Mouse (Mus musculus): ENCODE measurements around the gene Tango6. TPM values are rescaled to one million over a fixed set of nuclear protein-coding genes. Genes with fewer than 3 reads are reported as not detected.

Gene Tango6
- total and polyA plus RNA-seq, 3 experiments, result 2.9 to 6.4 (median 4.5) TPM

DNA sequence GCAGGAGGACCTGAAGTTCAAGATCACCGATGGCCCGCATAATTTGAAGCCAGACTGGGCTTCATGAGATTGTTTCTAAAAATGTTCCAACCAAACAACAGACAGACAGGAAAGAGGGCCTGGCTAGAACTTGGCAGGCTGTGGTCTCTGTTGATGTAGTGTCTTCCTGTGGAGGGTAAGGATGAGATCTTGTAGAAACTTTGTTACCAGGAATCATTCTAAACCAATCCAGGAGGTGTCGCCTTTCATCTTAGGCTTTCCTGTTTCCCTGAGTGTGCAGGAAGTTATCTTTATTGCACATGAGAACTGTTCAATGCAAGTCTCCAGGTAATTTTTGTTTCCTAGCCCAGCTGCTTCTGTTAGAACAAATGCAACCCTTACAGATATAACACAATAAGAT, 30.9 kb upstream of the Tango6 start:
- in situ Hi-C loops (cut with MboI; ENCODE audit: low pct_ligation_motif_present, low pct_unique_long_range_greater_than_20kb, low sequenced_read_pairs), result no loop called here

GRCm38 (mm10) chr8:106656046-106656445, 26.8 kb upstream of the Tango6 start:
- H3K9me3 ChIP-seq (replicated peaks; ENCODE audit: low read length), result no peaks in the 10 kb centered on the region
- dilution Hi-C loops (cut with MboI; ENCODE audit: extremely low pct_ligation_motif_present, extremely low pct_unique_long_range_greater_than_20kb, low sequenced_read_pairs), result no loop called here
- no peak for DNase-seq (ENCODE audit: extremely low read depth)
- H3K4me3 ChIP-seq (replicated peaks in 1 of 3; ENCODE audit: low read depth in 2 of 3, low read length in 2 of 3, poor library complexity in 1 of 3), result no peak overlapping the region
- no peak overlapping the region for H3K27ac ChIP-seq (ENCODE audit: insufficient read depth, low read depth)
- TF ChIP-seq RCOR1 (conservative IDR thresholded peaks at IDR 0.05; ENCODE audit: low read depth, low read length) (no peak), GABPA (IDR thresholded peaks at IDR 0.05; ENCODE audit: insufficient replicate concordance, low read depth, low read length) (no peak), TBP (conservative IDR thresholded peaks at IDR 0.05; ENCODE audit: low read depth, low read length) (no peak), ZC3H11A (IDR thresholded peaks at IDR 0.05; ENCODE audit: low read depth, low read length) (no peak), RAD21 (IDR thresholded peaks at IDR 0.05; ENCODE audit: low read depth, low read length) (no peak), IRF4 (IDR thresholded peaks at IDR 0.05; ENCODE audit: low read depth, low read length) (no peak), SMC3 (IDR thresholded peaks at IDR 0.05; ENCODE audit: low read depth, low read length) (no peak), MAX (IDR thresholded peaks at IDR 0.05; ENCODE audit: low read length) (no peak), MAFK (IDR thresholded peaks at IDR 0.05; ENCODE audit: insufficient replicate concordance, low read length) (no peak), E2F4 (IDR thresholded peaks at IDR 0.05; ENCODE audit: insufficient replicate concordance, low read depth, low read length) (no peak), MAZ (IDR thresholded peaks at IDR 0.05; ENCODE audit: low read depth, low read length) (no peak), HCFC1 (IDR thresholded peaks at IDR 0.05; ENCODE audit: low read depth, low read length) (no peak)
- H3K9ac ChIP-seq (ENCODE audit: insufficient read depth, low read depth), result no peak overlapping the region
- no peaks in the 10 kb centered on the region for H3K36me3 ChIP-seq (replicated peaks in 1 of 2; ENCODE audit: control insufficient read depth in 1 of 2, insufficient read depth in 1 of 2, low read length in 1 of 2)
- no peaks in the 10 kb centered on the region for H3K79me2 ChIP-seq (replicated peaks; ENCODE audit: control insufficient read depth, extremely low read depth, insufficient read depth, poor library complexity, severe bottlenecking)
- peaks cover 0 to 5% of the 10 kb centered on the region in 2 experiments; a peak in 2 of 4 replicates for H3K4me1 ChIP-seq (ENCODE audit: control insufficient read depth in 1 of 2, insufficient read depth in 2 of 2)
- H3K4me2 ChIP-seq (ENCODE audit: insufficient read depth, low read depth, poor library complexity, severe bottlenecking), result no peak overlapping the region
- in situ Hi-C loops (cut with MboI; ENCODE audit: low pct_ligation_motif_present, low pct_unique_long_range_greater_than_20kb, low sequenced_read_pairs), result no loop called here
- no peaks in the 10 kb centered on the region for H3K27me3 ChIP-seq (replicated peaks)

More for the DNA sequence above, 30.9 kb upstream of the Tango6 start:
- DNase-seq (ENCODE audit: extremely low read depth), result no peak
- TF ChIP-seq ZMIZ1 (IDR thresholded peaks at IDR 0.05; ENCODE audit: low read depth, low read length) (no peak), IRF4 (IDR thresholded peaks at IDR 0.05; ENCODE audit: low read depth, low read length) (no peak), JUN (IDR thresholded peaks at IDR 0.05; ENCODE audit: insufficient read depth, low read depth, low read length) (no peak), PAX5 (IDR thresholded peaks at IDR 0.05; ENCODE audit: low read length) (no peak), UBTF (IDR thresholded peaks at IDR 0.05; ENCODE audit: low read depth, low read length) (no peak), CHD1 (IDR thresholded peaks at IDR 0.05; ENCODE audit: low read depth, low read length) (no peak), BHLHE40 (IDR thresholded peaks at IDR 0.05; ENCODE audit: low read depth, low read length) (no peak), RAD21 (IDR thresholded peaks at IDR 0.05; ENCODE audit: low read depth, low read length) (no peak), POLR2A (IDR thresholded peaks at IDR 0.05; ENCODE audit: low read depth, low read length) (no peak), ZKSCAN1 (IDR thresholded peaks at IDR 0.05; ENCODE audit: borderline replicate concordance, low read depth, low read length) (no peak), TCF12 (IDR thresholded peaks at IDR 0.05; ENCODE audit: low read depth, low read length) (no peak), TBP (conservative IDR thresholded peaks at IDR 0.05; ENCODE audit: low read depth, low read length) (no peak), NELFE (IDR thresholded peaks at IDR 0.05; ENCODE audit: low read depth, low read length) (no peak), USF2 (conservative IDR thresholded peaks at IDR 0.05; ENCODE audit: low read depth, low read length) (no peak), MAX (IDR thresholded peaks at IDR 0.05; ENCODE audit: low read length) (no peak)
- Histone ChIP-seq H3K4me3 (replicated peaks in 1 of 3; ENCODE audit: low read depth in 2 of 3, low read length in 2 of 3, poor library complexity in 1 of 3) (no peak overlapping the region), H3K9me3 (replicated peaks; ENCODE audit: low read length) (no peaks in the 10 kb centered on the region), H3K79me2 (replicated peaks; ENCODE audit: control insufficient read depth, extremely low read depth, insufficient read depth, poor library complexity, severe bottlenecking) (no peaks in the 10 kb centered on the region), H3K36me3 (replicated peaks in 1 of 2; ENCODE audit: control insufficient read depth in 1 of 2, insufficient read depth in 1 of 2, low read length in 1 of 2) (no peaks in the 10 kb centered on the region), H3K27me3 (replicated peaks) (no peaks in the 10 kb centered on the region), H3K9ac (ENCODE audit: insufficient read depth, low read depth) (no peak overlapping the region), H3K4me2 (ENCODE audit: insufficient read depth, low read depth, poor library complexity, severe bottlenecking) (no peak overlapping the region), H3K27ac (ENCODE audit: insufficient read depth, low read depth) (no peak overlapping the region), H3K4me1 (ENCODE audit: control insufficient read depth in 1 of 2, insufficient read depth in 2 of 2) (peaks cover 0 to 13% of the 10 kb centered on the region in 2 experiments; a peak in 2 of 4 replicates)
- dilution Hi-C loops (cut with MboI; ENCODE audit: extremely low pct_ligation_motif_present, extremely low pct_unique_long_range_greater_than_20kb, low sequenced_read_pairs), result no loop called here

Data from CH12.LX (cell line).